Mouse (Mus musculus) MEL (cell line): ENCODE data around the gene Sap25.

ENCODE experiments used
- CTCF ChIP-seq, 3 experiments: IDR thresholded peaks in 2 of 3; conservative IDR thresholded peaks in 1 of 3; 2 replicates each; pipeline ENCODE4 v1.5.1; 2011 to 2012; ENCODE audit warnings: low read length in 3 of 3, low read depth in 2 of 3, mild to moderate bottlenecking in 2 of 3, improper control_type of control experiment in 1 of 3, inconsistent platforms in 1 of 3, mixed read lengths in 1 of 3, moderate library complexity in 1 of 3; ENCODE audit not compliant: control insufficient read depth in 1 of 3, insufficient read depth in 1 of 3, poor library complexity in 1 of 3, severe bottlenecking in 1 of 3
- GATA1 ChIP-seq: IDR thresholded peaks from 2 replicates; pipeline ENCODE4 v1.6.1; 2011; ENCODE audit warnings: low read depth, low read length, improper control_type of control experiment
- POLR2A ChIP-seq, 2 experiments: IDR thresholded peaks; 2 replicates each; pipeline ENCODE4 v1.6.1; 2011 to 2012; ENCODE audit warnings: low read length in 2 of 2, mild to moderate bottlenecking in 2 of 2, control low read depth in 1 of 2, improper control_type of control experiment in 1 of 2, low read depth in 1 of 2, moderate library complexity in 1 of 2; ENCODE audit not compliant: control insufficient read depth in 1 of 2, insufficient read depth in 1 of 2, poor library complexity in 1 of 2
- TAL1 ChIP-seq: IDR thresholded peaks from 2 replicates; pipeline ENCODE4 v1.6.1; 2012; ENCODE audit warnings: mild to moderate bottlenecking, inconsistent platforms, low read length, moderate library complexity, mixed read lengths
- TBP ChIP-seq: IDR thresholded peaks from 2 replicates; pipeline ENCODE4 v1.8.0; 2011; ENCODE audit warnings: low read depth, low read length, improper control_type of control experiment
- USF1 ChIP-seq: IDR thresholded peaks from 2 replicates; pipeline ENCODE4 v1.6.1; 2014; ENCODE audit warnings: low read depth, mild to moderate bottlenecking, inconsistent platforms, low read length, improper control_type of control experiment, moderate library complexity
- ZC3H11A ChIP-seq: IDR thresholded peaks from 2 replicates; pipeline ENCODE4 v1.6.1; 2012; ENCODE audit warnings: low read depth, mild to moderate bottlenecking, inconsistent platforms, low read length, improper control_type of control experiment

GRCm38 (mm10) chr5:137629906-137630545, 11.1 kb upstream of the Sap25 start:
- TF ChIP-seq TBP: no peak
- TF ChIP-seq CTCF (IDR thresholded peaks at IDR 0.05 in 2 of 3, conservative IDR thresholded peaks at IDR 0.05 in 1 of 3; ENCODE audit: control insufficient read depth in 1 of 3, insufficient read depth in 1 of 3, low read depth in 2 of 3, low read length in 3 of 3, poor library complexity in 1 of 3, severe bottlenecking in 1 of 3): no peak
- TF ChIP-seq POLR2A (IDR thresholded peaks at IDR 0.05; ENCODE audit: control insufficient read depth in 1 of 2, insufficient read depth in 1 of 2, low read depth in 1 of 2, low read length in 2 of 2, poor library complexity in 1 of 2): no peak
- no peak for TF ChIP-seq GATA1
- no peak for TF ChIP-seq ZC3H11A
- no peak for TF ChIP-seq TAL1
- no peak for TF ChIP-seq USF1
